Mouse (Mus musculus) mesoderm, embryonic 11.5 days (tissue): ENCODE data around the gene Inf2.

ENCODE experiments used
- DNase-seq: peaks from one replicate; pipeline ENCODE4 v3.0.0-alpha.2; 2012; ENCODE audit warnings: low read depth, low spot score

Inf2 gene

GRCm38 (mm10) chr12:112588426-112589256 lies at the start of gene Inf2:
Gene Inf2, plus strand, starts transcription at chr12:112588784.
- DNase-seq: peak; percentile 86

- DNase-seq: no peak
Observed at GRCm38 (mm10) chr12:112539466-112539965, 49.1 kb upstream of the Inf2 start.

GRCm38 (mm10) chr12:112540321-112540720 lies 48.3 kb upstream of the Inf2 start:
- no peak for DNase-seq

- DNase-seq: no peak
Observed at GRCm38 (mm10) chr12:112541483-112542091, 47.0 kb upstream of the Inf2 start.

- DNase-seq: no peak
Observed at GRCm38 (mm10) chr12:112542257-112542919, 46.2 kb upstream of the Inf2 start.

- DNase-seq: peak; percentile 90
Observed at GRCm38 (mm10) chr12:112542920-112543300, 45.7 kb upstream of the Inf2 start.

- no peak for DNase-seq
Observed at GRCm38 (mm10) chr12:112543941-112544340, 44.6 kb upstream of the Inf2 start.

GRCm38 (mm10) chr12:112544946-112545701 lies 43.5 kb upstream of the Inf2 start:
- peak; percentile 35 for DNase-seq

GRCm38 (mm10) chr12:112546110-112546509 lies 42.5 kb upstream of the Inf2 start:
- no peak for DNase-seq

- no peak for DNase-seq
Observed at GRCm38 (mm10) chr12:112549287-112549686, 39.3 kb upstream of the Inf2 start.

GRCm38 (mm10) chr12:112551861-112552375 lies 36.7 kb upstream of the Inf2 start:
- peak; percentile 93 for DNase-seq

GRCm38 (mm10) chr12:112552520-112552919 lies 36.1 kb upstream of the Inf2 start:
- DNase-seq: no peak

GRCm38 (mm10) chr12:112554900-112555299 lies 33.7 kb upstream of the Inf2 start:
- DNase-seq: no peak

- DNase-seq: no peak
Observed at GRCm38 (mm10) chr12:112556531-112557060, 32.0 kb upstream of the Inf2 start.

GRCm38 (mm10) chr12:112557219-112557618 lies 31.4 kb upstream of the Inf2 start:
- no peak for DNase-seq

GRCm38 (mm10) chr12:112559231-112559630 lies 29.4 kb upstream of the Inf2 start:
- no peak for DNase-seq

GRCm38 (mm10) chr12:112559671-112560070 lies 28.9 kb upstream of the Inf2 start:
- DNase-seq: no peak

- no peak for DNase-seq
Observed at GRCm38 (mm10) chr12:112560176-112560797, 28.3 kb upstream of the Inf2 start.

- DNase-seq: no peak
Observed at GRCm38 (mm10) chr12:112561163-112561562, 27.4 kb upstream of the Inf2 start.

- DNase-seq: no peak
Observed at GRCm38 (mm10) chr12:112562462-112562861, 26.1 kb upstream of the Inf2 start.

- no peak for DNase-seq
Observed at GRCm38 (mm10) chr12:112563011-112563410, 25.6 kb upstream of the Inf2 start.
